Mouse (Mus musculus) 3134 (cell line): ENCODE results near the gene Bzw2.

ENCODE experiments used
- DNase-seq: peaks from one replicate; pipeline ENCODE4 v3.0.0-alpha.2; 2011; ENCODE audit warnings: low spot score; ENCODE audit not compliant: insufficient read length; ENCODE audit errors: extremely low read depth

The Bzw2 gene

GRCm38 (mm10) chr12:36136285-36136684 is 21.6 kb downstream of the Bzw2 start:
- DNase-seq: no peak

- no peak for DNase-seq
These were observed 22.5 kb downstream of the Bzw2 start for GRCm38 (mm10) chr12:36135409-36135808.

- DNase-seq: no peak
These were observed 23.8 kb downstream of the Bzw2 start for GRCm38 (mm10) chr12:36134111-36134510.

GRCm38 (mm10) chr12:36133547-36133946 is 24.3 kb downstream of the Bzw2 start:
- no peak for DNase-seq

- no peak for DNase-seq
These were observed 25.2 kb downstream of the Bzw2 start for GRCm38 (mm10) chr12:36132668-36133067.

GRCm38 (mm10) chr12:36132254-36132653 is 25.6 kb downstream of the Bzw2 start:
- DNase-seq: no peak

- no peak for DNase-seq
These were observed 28.1 kb downstream of the Bzw2 start for GRCm38 (mm10) chr12:36129826-36130225.

GRCm38 (mm10) chr12:36126049-36126448 is 31.8 kb downstream of the Bzw2 start:
- no peak for DNase-seq

GRCm38 (mm10) chr12:36119244-36119643 is 38.6 kb downstream of the Bzw2 start:
- no peak for DNase-seq

GRCm38 (mm10) chr12:36117161-36117560 is 40.7 kb downstream of the Bzw2 start:
- DNase-seq: no peak

GRCm38 (mm10) chr12:36112081-36112480 is 45.8 kb downstream of the Bzw2 start:
- DNase-seq: no peak

GRCm38 (mm10) chr12:36111110-36111509 is 46.8 kb downstream of the Bzw2 start:
- no peak for DNase-seq

GRCm38 (mm10) chr12:36110457-36110856 is 47.4 kb downstream of the Bzw2 start:
- DNase-seq: no peak

- DNase-seq: no peak
These were observed 49.4 kb downstream of the Bzw2 start for GRCm38 (mm10) chr12:36108442-36108841.

GRCm38 (mm10) chr12:36103592-36103910 is 54.3 kb downstream of the Bzw2 start:
- DNase-seq: no peak

- no peak for DNase-seq
These were observed 54.9 kb downstream of the Bzw2 start for GRCm38 (mm10) chr12:36102733-36103591.

- no peak for DNase-seq
These were observed 62.5 kb downstream of the Bzw2 start for GRCm38 (mm10) chr12:36095371-36095880.

- DNase-seq: no peak
These were observed 64.7 kb downstream of the Bzw2 start for GRCm38 (mm10) chr12:36093081-36093670.

- no peak for DNase-seq
These were observed 65.9 kb downstream of the Bzw2 start for GRCm38 (mm10) chr12:36091964-36092363.

GRCm38 (mm10) chr12:36089221-36089620 is 68.7 kb downstream of the Bzw2 start:
- no peak for DNase-seq

GRCm38 (mm10) chr12:36088804-36089203 is 69.1 kb downstream of the Bzw2 start:
- DNase-seq: no peak

GRCm38 (mm10) chr12:36085380-36085779 is 72.5 kb downstream of the Bzw2 start:
- no peak for DNase-seq
